Mouse (Mus musculus) lung, adult 2 months (tissue): Measurements from ENCODE around the gene Mageb18. TPM values are rescaled to one million over a fixed set of nuclear protein-coding genes. Genes with fewer than 3 reads are reported as not detected.

Experiments
- DNase-seq: peaks from one replicate; pipeline ENCODE4 v3.0.0; 2022
- H3K4me1 ChIP-seq: fragments of 200-500 bp; 2 replicates; pipeline ENCODE4 v1.6.1; 2011; ENCODE audit warnings: low read length; ENCODE audit not compliant: control insufficient read depth, insufficient read depth
- H3K4me3 ChIP-seq: fragments of 200-500 bp; replicated peaks from 2 replicates; pipeline ENCODE3; 2011; ENCODE audit warnings: low read depth, mild to moderate bottlenecking, control low read depth, low read length; ENCODE audit errors: extremely low read depth
- CTCF ChIP-seq: fragments of 200-500 bp; IDR thresholded peaks from 2 replicates; pipeline ENCODE4 v1.5.1; 2011; ENCODE audit warnings: mild to moderate bottlenecking, low read length, control low read depth; ENCODE audit not compliant: insufficient read depth
- POLR2A ChIP-seq: fragments of 200-500 bp; IDR thresholded peaks from 2 replicates; pipeline ENCODE4 v1.6.1; 2011; ENCODE audit warnings: low read depth, mild to moderate bottlenecking, control low read depth, low read length, borderline replicate concordance; ENCODE audit errors: extremely low read depth
- WGBS: fragments of 180-500 bp; shearing (Covaris S2); methylation state at CpG from one replicate; pipeline ENCODE4 v1.1.7; 2018; 5-methylcytosine and 5-hydroxymethylcytosine counted together
- polyA plus RNA-seq: library from polyadenylated mRNA; depleted of rRNA; stranded (reverse); fragments of >200 nt; gene quantifications from 2 replicates; pipeline ENCODE4 v1.2.3, GENCODE M21; 2012; rRNA removed

Gene Mageb18
- polyA plus RNA-seq, 1 experiment, result not detected

DNA sequence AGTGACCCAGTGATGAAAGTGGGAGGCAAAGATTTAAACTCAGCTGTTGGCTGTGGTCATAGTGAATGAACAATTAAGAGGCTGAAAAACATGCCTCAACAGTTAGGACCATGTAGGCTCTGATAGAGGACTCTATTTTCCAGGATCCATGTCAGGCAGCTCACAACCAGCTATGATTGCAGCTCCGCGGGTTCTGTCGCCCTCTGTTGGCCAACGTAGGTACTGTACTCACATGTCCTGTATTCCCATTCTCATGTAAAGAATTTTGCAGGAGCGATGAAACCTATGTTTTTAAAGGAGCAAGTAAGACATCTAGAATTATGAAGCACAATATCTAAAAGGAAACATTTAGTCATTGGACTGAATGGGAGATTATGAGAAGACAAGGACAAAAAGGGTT is 256.4 kb downstream of the Mageb18 start:
- 17% methylated on average over 5 of the region's 5 CpGs for WGBS
- DNase-seq, result peak; percentile 6

DNA sequence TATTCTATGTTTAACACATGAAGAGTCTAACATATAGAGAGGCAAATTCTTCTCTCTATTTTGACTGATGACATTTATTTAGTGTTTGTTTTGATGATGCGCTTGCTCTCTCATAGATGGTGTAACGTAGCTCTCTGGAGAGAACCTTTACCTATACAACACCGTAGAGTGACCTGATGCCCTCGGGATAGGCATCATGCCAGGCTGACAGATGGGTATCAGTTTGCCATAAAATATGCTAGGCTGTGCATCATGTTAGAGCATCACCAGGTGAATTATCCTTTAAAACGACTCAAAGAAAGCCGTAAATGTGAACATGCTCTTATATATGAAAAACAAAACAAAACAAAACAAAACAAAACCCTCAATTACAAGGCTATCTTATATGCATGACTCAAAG is 258.5 kb downstream of the Mageb18 start:
- Histone ChIP-seq H3K4me3 (no peak overlapping the region), H3K4me1 (no peaks in the 10 kb centered on the region)
- TF ChIP-seq POLR2A (no peak), CTCF (no peak)
- DNase-seq, result no peak
- WGBS, result 78% methylated on average over 6 of the region's 6 CpGs

More for the DNA sequence above, 256.4 kb downstream of the Mageb18 start:
- no peak for TF ChIP-seq POLR2A
- TF ChIP-seq CTCF, result peak; percentile 46; the same call in 1 of the 2 replicates
- Histone ChIP-seq H3K4me1 (no peaks in the 10 kb centered on the region), H3K4me3 (no peak overlapping the region)

DNA sequence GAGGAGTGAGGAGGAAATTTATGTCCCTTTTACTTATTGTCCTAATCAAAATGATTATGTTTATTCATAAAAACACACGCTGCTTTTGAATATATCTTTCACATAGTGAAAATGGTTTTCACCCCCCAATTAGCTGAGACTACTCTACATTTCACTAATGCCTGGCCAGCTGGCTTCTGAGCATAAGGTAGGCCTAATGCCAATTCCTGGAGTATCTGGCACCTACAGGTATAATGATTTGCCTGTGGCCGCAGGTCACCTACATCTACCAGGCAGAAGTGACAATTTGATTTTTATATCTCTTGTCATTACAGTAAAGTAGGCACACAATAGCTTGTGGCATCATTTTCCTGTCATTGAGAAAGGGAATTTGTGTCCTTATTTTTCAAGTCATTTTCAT is 259.8 kb downstream of the Mageb18 start:
- DNase-seq, result no peak
- 76% methylated on average over 2 of the region's 2 CpGs for WGBS
- no peak overlapping the region for H3K4me3 ChIP-seq
- TF ChIP-seq CTCF, result no peak
- TF ChIP-seq POLR2A, result no peak
- H3K4me1 ChIP-seq, result no peaks in the 10 kb centered on the region

DNA sequence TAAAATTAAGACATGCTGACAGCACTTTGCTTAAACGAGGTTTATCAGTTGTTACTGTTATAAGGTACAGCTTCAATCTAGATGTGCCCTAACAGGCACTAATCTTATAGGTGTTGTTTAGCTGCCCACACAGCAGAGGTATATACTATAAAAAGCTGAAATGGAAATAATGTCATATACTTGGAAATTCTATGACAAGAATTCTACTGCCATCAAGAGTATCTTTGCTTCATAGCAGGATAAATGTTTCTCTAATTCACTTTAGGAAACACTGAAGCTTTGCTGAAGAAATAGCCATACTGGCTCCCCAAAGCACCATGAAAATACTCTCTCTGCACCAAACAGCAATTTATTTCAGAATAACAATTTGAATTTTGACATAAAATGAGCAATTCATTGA is 265.9 kb downstream of the Mageb18 start:
- Histone ChIP-seq H3K4me1 (no peaks in the 10 kb centered on the region), H3K4me3 (no peak overlapping the region)
- TF ChIP-seq POLR2A, result no peak
- TF ChIP-seq CTCF, result no peak
- no peak for DNase-seq
- 48% methylated on average over 1 of the region's 1 CpGs for WGBS

DNA sequence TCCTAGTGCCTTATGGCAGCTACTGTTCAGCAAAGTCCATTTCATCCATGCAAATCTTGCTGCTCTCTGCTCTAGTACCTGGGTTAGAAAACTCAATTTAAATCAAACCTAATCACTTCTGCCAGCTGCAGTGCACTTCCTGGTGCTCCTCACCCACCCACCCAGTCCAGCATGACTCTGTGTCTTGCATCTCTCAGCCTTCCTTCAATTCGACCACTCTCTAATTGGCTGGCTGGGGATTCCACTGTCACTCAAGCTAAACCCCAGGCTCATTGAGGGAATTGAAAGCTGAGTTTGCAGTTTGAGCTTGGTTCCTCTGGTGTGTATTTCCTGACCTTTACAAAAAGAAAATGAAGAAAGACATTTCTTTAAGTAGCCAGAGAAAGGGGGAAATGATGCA is 275.8 kb downstream of the Mageb18 start:
- no peak for DNase-seq
- Histone ChIP-seq H3K4me3 (no peak overlapping the region), H3K4me1 (no peaks in the 10 kb centered on the region)
- TF ChIP-seq POLR2A (no peak), CTCF (no peak)
- WGBS, result 28% methylated on average over 1 of the region's 1 CpGs

DNA sequence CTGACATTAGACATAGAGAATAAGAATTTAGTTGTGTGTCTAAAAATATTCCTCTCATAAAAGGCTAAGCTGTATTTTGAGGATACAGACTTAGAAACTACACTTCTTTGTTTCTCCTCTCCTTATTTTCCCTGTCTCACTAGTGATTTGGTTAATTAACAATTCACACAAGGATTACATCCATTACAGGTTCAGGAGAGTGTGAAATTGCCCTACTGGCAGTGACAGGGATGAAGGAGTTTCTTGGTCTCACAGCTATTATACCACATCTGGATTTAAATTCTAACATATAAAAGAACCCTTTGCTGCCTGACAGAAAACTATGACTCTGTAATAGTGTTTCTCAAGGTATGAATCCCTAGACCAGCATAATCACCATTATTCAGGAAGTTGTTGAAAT is 318.8 kb downstream of the Mageb18 start:
- DNase-seq, result no peak
- no peaks in the 10 kb centered on the region for H3K4me1 ChIP-seq
- H3K4me3 ChIP-seq, result no peak overlapping the region
- no peak for TF ChIP-seq POLR2A
- no peak for TF ChIP-seq CTCF

Other genes starting within 250 kb of the Mageb18 start
- gene Gm5941, start 109.6 kb downstream of the Mageb18 start, polyA plus RNA-seq, result not detected in 2 replicates